Mouse (Mus musculus) ES-E14 (cell line): ENCODE results near the gene Wnk3.

Experiments used
- ZC3H11A ChIP-seq: IDR thresholded peaks from 2 replicates; pipeline ENCODE4 v1.6.1; 2012; ENCODE audit warnings: low read depth, mild to moderate bottlenecking, inconsistent platforms, low read length, borderline replicate concordance
- ZNF384 ChIP-seq: IDR thresholded peaks from 2 replicates; pipeline ENCODE4 v1.6.1; 2012; ENCODE audit warnings: low read depth, low read length, inconsistent platforms

DNA sequence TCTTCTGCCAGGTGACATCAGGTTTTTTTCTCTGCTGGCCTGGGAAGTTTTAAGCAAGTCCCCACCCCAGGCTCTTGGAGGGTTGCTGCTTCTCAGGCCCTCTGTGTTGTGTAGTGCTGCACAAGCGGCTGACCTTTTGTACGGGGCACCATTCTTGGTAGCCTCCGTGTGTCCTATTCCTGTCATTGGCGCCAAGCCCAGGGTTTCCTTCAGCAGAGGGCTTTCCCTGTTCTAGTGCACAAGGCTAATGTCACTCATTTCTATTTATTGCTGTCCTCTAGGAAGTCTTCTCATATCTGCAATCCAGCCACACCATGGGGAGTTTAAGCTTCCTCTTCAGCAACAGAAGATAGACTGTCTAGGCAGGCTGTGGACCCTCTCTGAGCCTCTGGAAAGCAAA lies 139.9 kb downstream of the Wnk3 start:
- TF ChIP-seq ZNF384 = no peak
- no peak for TF ChIP-seq ZC3H11A
